Mouse (Mus musculus): ENCODE measurements around the gene Vcan. TPM values are rescaled to one million over a fixed set of nuclear protein-coding genes. Genes with fewer than 3 reads are reported as not detected.

The Vcan gene
- polyA plus RNA-seq, 1 experiment, result 2.1 TPM

DNA sequence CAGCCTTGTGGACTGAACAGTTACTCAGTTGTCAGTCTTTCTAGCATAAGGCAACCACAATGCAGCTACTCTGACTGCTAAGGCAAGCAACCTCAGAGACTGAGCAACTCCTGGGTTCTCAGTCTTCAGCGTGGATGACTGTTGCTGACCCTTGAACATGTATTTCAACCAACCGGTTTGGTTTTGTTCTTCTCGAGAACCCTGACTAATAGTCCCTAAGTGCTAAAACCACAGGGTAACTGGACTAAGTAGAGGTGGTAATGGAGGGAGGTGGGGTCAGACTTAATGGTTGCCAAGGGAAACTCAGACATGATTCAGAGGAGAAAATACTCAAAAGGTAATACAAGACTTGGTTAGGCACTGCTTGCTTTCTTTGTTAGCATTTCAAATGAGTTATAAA lies 105.3 kb downstream of the Vcan start:
- WGBS, result 64% methylated on average over 3 of the region's 3 CpGs
- no peak for TF ChIP-seq POLR2A (IDR thresholded peaks at IDR 0.05; ENCODE audit: borderline replicate concordance, extremely low read depth, low read depth, low read length)
- no peak for TF ChIP-seq CTCF (IDR thresholded peaks at IDR 0.05; ENCODE audit: insufficient read depth, low read length)
- DNase-seq, result no peak

GRCm38 (mm10) chr13:89634137-89634683 lies 108.1 kb downstream of the Vcan start:
- Histone ChIP-seq H3K4me3 (replicated peaks; ENCODE audit: extremely low read depth, low read depth, low read length) (no peak overlapping the region), H3K4me1 (ENCODE audit: control insufficient read depth, insufficient read depth, low read length) (no peaks in the 10 kb centered on the region)
- DNase-seq, result no peak
- WGBS, result 29% methylated on average over 4 of the region's 4 CpGs
- TF ChIP-seq POLR2A (IDR thresholded peaks at IDR 0.05; ENCODE audit: borderline replicate concordance, extremely low read depth, low read depth, low read length) (no peak), CTCF (IDR thresholded peaks at IDR 0.05; ENCODE audit: insufficient read depth, low read length) (peak; percentile 28)

More for the DNA sequence above, 105.3 kb downstream of the Vcan start:
- no peaks in the 10 kb centered on the region for H3K4me1 ChIP-seq (ENCODE audit: control insufficient read depth, insufficient read depth, low read length)
- no peak overlapping the region for H3K4me3 ChIP-seq (replicated peaks; ENCODE audit: extremely low read depth, low read depth, low read length)

DNA sequence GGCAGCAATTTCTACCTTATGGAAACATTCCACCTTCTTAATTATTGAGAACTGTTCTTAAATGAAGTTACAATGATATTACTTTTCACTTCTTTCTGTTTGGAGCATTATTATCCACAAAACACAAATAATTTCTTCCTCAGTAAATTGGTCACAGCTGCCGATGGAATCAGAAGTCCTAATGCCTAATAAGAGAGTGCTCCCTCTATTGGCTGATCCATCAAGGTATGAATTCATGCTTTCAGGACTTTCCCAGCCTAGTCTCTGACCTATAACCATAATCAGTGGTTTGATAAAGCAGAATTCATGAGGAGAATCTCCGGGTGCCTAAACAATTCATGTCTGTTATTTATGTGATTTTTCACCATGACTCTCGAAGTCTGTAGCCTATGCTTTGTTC lies 123.2 kb downstream of the Vcan start:
- 81% methylated on average over 3 of the region's 3 CpGs for WGBS

GRCm38 (mm10) chr13:89607399-89607798 lies 134.9 kb downstream of the Vcan start:
- no peaks in the 10 kb centered on the region for H3K4me1 ChIP-seq (ENCODE audit: control insufficient read depth, insufficient read depth, low read length)
- no peak for DNase-seq
- WGBS, result 65% methylated on average over 3 of the region's 3 CpGs
- H3K4me3 ChIP-seq (replicated peaks; ENCODE audit: extremely low read depth, low read depth, low read length), result no peak overlapping the region
- TF ChIP-seq CTCF (IDR thresholded peaks at IDR 0.05; ENCODE audit: insufficient read depth, low read length), result no peak
- no peak for TF ChIP-seq POLR2A (IDR thresholded peaks at IDR 0.05; ENCODE audit: borderline replicate concordance, extremely low read depth, low read depth, low read length)

More for the DNA sequence above, 123.2 kb downstream of the Vcan start:
- DNase-seq, result no peak
- H3K4me3 ChIP-seq (replicated peaks; ENCODE audit: extremely low read depth, low read depth, low read length), result no peak overlapping the region
- TF ChIP-seq CTCF (IDR thresholded peaks at IDR 0.05; ENCODE audit: insufficient read depth, low read length) (no peak), POLR2A (IDR thresholded peaks at IDR 0.05; ENCODE audit: borderline replicate concordance, extremely low read depth, low read depth, low read length) (no peak)
- H3K4me1 ChIP-seq (ENCODE audit: control insufficient read depth, insufficient read depth, low read length), result no peaks in the 10 kb centered on the region

Other genes with a start within 250 kb of the Vcan start
- gene Hapln1, start 202.7 kb downstream of the Vcan start, polyA plus RNA-seq (2012; rRNA removed), result 0.26 and 0.45 TPM in 2 replicates

All from lung, adult 2 months (tissue).